Mouse (Mus musculus) E14TG2a.4 (cell line): Measurements from ENCODE around the gene Obsl1.

Experiments used
- H3K27me3 ChIP-seq: 2 replicates; pipeline ENCODE4 v1.6.1; 2014; ENCODE audit warnings: low read length, control low read depth; ENCODE audit not compliant: insufficient read depth
- H3K36me3 ChIP-seq: 2 replicates; pipeline ENCODE4 v1.6.1; 2014; ENCODE audit warnings: low read length, control low read depth; ENCODE audit not compliant: insufficient read depth
- H3K4me1 ChIP-seq: replicated peaks from 2 replicates; pipeline ENCODE4 v1.6.1; 2014; ENCODE audit warnings: low read depth, low read length, control low read depth
- H3K4me3 ChIP-seq: replicated peaks from 2 replicates; pipeline ENCODE4 v1.5.1; 2014; ENCODE audit warnings: mild to moderate bottlenecking, low read length
- H3K9me3 ChIP-seq: 2 replicates; pipeline ENCODE4 v1.6.1; 2014; ENCODE audit warnings: low read length, control low read depth
- CTCF ChIP-seq: conservative IDR thresholded peaks from 2 replicates; pipeline ENCODE4 v1.5.1; 2014; ENCODE audit warnings: low read length
- NANOG ChIP-seq: IDR thresholded peaks from 2 replicates; pipeline ENCODE4 v1.6.1; 2014; ENCODE audit warnings: borderline replicate concordance, low read length, mixed read lengths
- POU5F1 ChIP-seq: IDR thresholded peaks from 2 replicates; pipeline ENCODE4 v1.6.1; 2014; ENCODE audit warnings: low read length, borderline replicate concordance

The Obsl1 gene

GRCm38 (mm10) chr1:75505956-75506831, at the start of gene Obsl1:
Gene Obsl1, minus strand, starts transcription at chr1:75506452.
- peaks cover 83% of the 10 kb centered on the region for H3K4me1 ChIP-seq
- TF ChIP-seq NANOG = no peak
- TF ChIP-seq POU5F1 = no peak
- TF ChIP-seq CTCF = no peak
- H3K9me3 ChIP-seq = no peaks in the 10 kb centered on the region
- peaks cover 22% of the 10 kb centered on the region for H3K36me3 ChIP-seq
- H3K4me3 ChIP-seq = peak within 1 kb of the TSS; percentile 86
- peaks cover 53% of the 10 kb centered on the region for H3K27me3 ChIP-seq

DNA sequence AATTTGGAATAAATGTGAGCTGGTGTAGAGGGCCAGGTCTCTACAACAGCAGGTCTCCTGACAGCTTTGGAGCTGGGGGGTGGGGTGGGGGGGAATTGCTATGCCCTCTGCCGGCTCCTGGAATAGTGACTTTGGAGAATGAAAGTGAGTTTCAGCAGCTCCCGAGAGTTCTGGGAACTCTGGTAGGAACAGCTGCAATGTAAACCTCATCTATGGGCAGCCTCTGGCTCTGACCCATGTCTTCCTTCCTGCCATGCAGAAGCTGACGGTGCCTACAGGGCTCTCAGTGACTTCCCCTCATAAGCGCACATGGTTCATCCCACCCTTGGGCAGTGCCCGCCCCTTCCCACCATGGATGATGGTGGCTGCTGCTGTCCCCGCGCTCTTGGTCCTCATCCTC, 49.4 kb upstream of the Obsl1 start:
- Histone ChIP-seq H3K36me3 (peaks cover 22% of the 10 kb centered on the region), H3K4me1 (peaks cover 69% of the 10 kb centered on the region), H3K27me3 (peaks cover 43% of the 10 kb centered on the region), H3K9me3 (no peaks in the 10 kb centered on the region), H3K4me3 (no peak overlapping the region)
- TF ChIP-seq CTCF (no peak), POU5F1 (no peak), NANOG (no peak)

DNA sequence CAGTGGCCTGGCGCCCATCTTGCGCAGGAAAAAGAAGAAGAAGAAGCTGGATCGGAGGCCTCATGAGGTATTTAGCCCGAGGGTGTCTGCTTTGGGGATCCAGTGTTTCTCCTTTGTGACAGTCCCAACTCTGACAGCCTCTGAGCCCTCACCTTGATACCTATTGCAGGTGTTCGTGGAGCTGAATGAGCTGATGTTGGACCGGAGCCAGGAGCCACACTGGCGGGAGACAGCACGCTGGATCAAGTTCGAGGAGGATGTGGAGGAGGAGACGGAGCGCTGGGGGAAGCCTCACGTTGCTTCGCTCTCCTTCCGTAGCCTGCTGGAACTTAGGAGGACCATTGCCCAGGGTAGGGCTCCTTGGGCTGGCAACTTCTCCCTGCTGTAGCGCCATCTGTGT, 44.3 kb upstream of the Obsl1 start:
- H3K4me3 ChIP-seq = no peak overlapping the region
- TF ChIP-seq NANOG (no peak), POU5F1 (no peak), CTCF (no peak)
- peaks cover 66% of the 10 kb centered on the region for H3K4me1 ChIP-seq
- H3K36me3 ChIP-seq = peaks cover 17% of the 10 kb centered on the region
- H3K9me3 ChIP-seq = no peaks in the 10 kb centered on the region
- H3K27me3 ChIP-seq = peaks cover 70% of the 10 kb centered on the region

- H3K9me3 ChIP-seq = no peaks in the 10 kb centered on the region
- no peak overlapping the region; the same call in 1 of the 2 replicates for H3K4me3 ChIP-seq
- H3K27me3 ChIP-seq = peaks cover 66% of the 10 kb centered on the region
- no peak for TF ChIP-seq CTCF
- H3K4me1 ChIP-seq = peaks cover 70% of the 10 kb centered on the region
- H3K36me3 ChIP-seq = peaks cover 14% of the 10 kb centered on the region
Observed at GRCm38 (mm10) chr1:75549289-75550279, 43.3 kb upstream of the Obsl1 start.

GRCm38 (mm10) chr1:75548871-75549270, 42.6 kb upstream of the Obsl1 start:
- peaks cover 14% of the 10 kb centered on the region for H3K36me3 ChIP-seq
- no peaks in the 10 kb centered on the region for H3K9me3 ChIP-seq
- TF ChIP-seq POU5F1 (no peak), CTCF (no peak), NANOG (no peak)
- H3K27me3 ChIP-seq = peaks cover 66% of the 10 kb centered on the region
- peak overlapping the region; percentile 63 for H3K4me3 ChIP-seq
- peaks cover 63% of the 10 kb centered on the region for H3K4me1 ChIP-seq

DNA sequence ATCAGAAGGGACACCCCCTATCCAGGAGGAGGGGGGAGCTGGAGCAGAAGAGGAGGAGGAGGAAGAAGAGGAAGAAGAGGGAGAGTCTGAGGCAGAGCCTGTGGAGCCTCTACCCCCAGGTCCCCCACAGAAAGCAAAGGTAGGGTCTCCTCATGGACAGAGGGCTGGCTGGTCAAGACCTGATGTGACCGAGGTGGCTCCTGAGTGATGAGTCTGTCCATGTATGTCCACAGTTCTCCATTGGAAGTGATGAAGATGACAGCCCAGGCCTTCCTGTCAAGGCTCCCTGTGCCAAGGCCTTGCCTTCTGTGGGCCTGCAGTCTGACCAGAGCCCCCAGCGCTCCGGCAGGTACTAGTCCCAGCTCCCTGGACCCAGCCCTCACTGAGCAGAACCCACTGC, 41.8 kb upstream of the Obsl1 start:
- TF ChIP-seq NANOG (no peak), POU5F1 (no peak), CTCF (no peak)
- H3K27me3 ChIP-seq = peaks cover 58% of the 10 kb centered on the region
- peaks cover 13% of the 10 kb centered on the region for H3K36me3 ChIP-seq
- H3K4me1 ChIP-seq = peaks cover 55% of the 10 kb centered on the region
- 0 out of 2 replicates have a peak overlapping the region, but pooled peaks have one; percentile 63 for H3K4me3 ChIP-seq
- no peaks in the 10 kb centered on the region for H3K9me3 ChIP-seq

- no peaks in the 10 kb centered on the region for H3K9me3 ChIP-seq
- peaks cover 6% of the 10 kb centered on the region for H3K36me3 ChIP-seq
- TF ChIP-seq CTCF (no peak), NANOG (no peak), POU5F1 (no peak)
- peaks cover 49% of the 10 kb centered on the region for H3K4me1 ChIP-seq
- H3K27me3 ChIP-seq = peaks cover 50% of the 10 kb centered on the region
- H3K4me3 ChIP-seq = peak overlapping the region; percentile 86; the same call in 1 of the 2 replicates
Observed at GRCm38 (mm10) chr1:75547351-75547750, 41.1 kb upstream of the Obsl1 start.
